Mouse (Mus musculus) bone marrow, adult 2 months (tissue): ENCODE measurements around the gene Prodh2. TPM values are rescaled to one million over a fixed set of nuclear protein-coding genes. Genes with fewer than 3 reads are reported as not detected.

Experiments used
- H3K27ac ChIP-seq: fragments of 200-500 bp; 2 replicates; pipeline ENCODE4 v1.5.1; 2012; ENCODE audit warnings: low read depth, mild to moderate bottlenecking, control low read depth, inconsistent platforms, low read length; ENCODE audit not compliant: control insufficient read depth, poor library complexity, insufficient read depth
- H3K4me1 ChIP-seq: fragments of 200-500 bp; 2 replicates; pipeline ENCODE4 v1.6.1; 2011; ENCODE audit warnings: low read length; ENCODE audit not compliant: control insufficient read depth, insufficient read depth
- H3K4me3 ChIP-seq: fragments of 200-500 bp; replicated peaks from 2 replicates; pipeline ENCODE3; 2011; ENCODE audit warnings: mild to moderate bottlenecking, low read depth, low read length, control low read depth; ENCODE audit not compliant: control insufficient read depth
- CTCF ChIP-seq: fragments of 200-500 bp; IDR thresholded peaks from 2 replicates; pipeline ENCODE4 v1.5.1; 2011; ENCODE audit warnings: low read length, control low read depth; ENCODE audit not compliant: control insufficient read depth, insufficient read depth
- POLR2A ChIP-seq: fragments of 200-500 bp; IDR thresholded peaks from 2 replicates; pipeline ENCODE4 v1.6.1; 2011; ENCODE audit warnings: low read depth, mild to moderate bottlenecking, control low read depth, low read length, borderline replicate concordance; ENCODE audit not compliant: control insufficient read depth
- WGBS: fragments of 180-500 bp; shearing (Covaris S2); methylation state at CpG from one replicate; pipeline ENCODE4 v1.1.7; 2018; 5-methylcytosine and 5-hydroxymethylcytosine counted together
- polyA plus RNA-seq: library from polyadenylated mRNA; stranded (reverse); fragments of >200 nt; gene quantifications from 2 replicates; pipeline ENCODE4 v1.2.4, GENCODE M21; 2011; ENCODE audit warnings: low replicate concordance; ENCODE audit not compliant: missing spikeins, insufficient read depth, insufficient read length

Prodh2 gene
- polyA plus RNA-seq, 1 experiment: 3.1 TPM

DNA sequence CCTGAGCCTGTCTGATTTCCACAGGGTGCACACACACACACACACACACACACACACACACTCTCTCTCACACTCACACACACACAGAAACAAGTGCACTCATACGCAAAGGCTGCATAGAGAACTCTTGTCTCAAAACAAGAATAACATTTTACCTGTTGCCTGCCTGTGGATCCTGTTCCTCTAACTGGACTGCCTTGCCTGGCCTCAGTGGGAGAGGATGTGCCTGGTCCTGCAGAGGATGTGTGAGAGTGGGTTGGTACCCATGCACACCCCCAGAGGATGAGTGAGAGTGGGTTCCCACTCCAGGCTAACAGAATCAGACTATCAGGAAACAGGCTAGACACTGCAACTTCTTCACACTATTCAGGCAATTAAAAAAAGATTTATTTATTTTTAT is 57.2 kb downstream of the Prodh2 start:
- TF ChIP-seq POLR2A (no peak), CTCF (no peak)
- Histone ChIP-seq H3K4me3 (no peak overlapping the region), H3K27ac (no peak overlapping the region), H3K4me1 (no peaks in the 10 kb centered on the region; the same call in 1 of the 2 replicates)
- 89% methylated on average over 1 of the region's 1 CpGs for WGBS

DNA sequence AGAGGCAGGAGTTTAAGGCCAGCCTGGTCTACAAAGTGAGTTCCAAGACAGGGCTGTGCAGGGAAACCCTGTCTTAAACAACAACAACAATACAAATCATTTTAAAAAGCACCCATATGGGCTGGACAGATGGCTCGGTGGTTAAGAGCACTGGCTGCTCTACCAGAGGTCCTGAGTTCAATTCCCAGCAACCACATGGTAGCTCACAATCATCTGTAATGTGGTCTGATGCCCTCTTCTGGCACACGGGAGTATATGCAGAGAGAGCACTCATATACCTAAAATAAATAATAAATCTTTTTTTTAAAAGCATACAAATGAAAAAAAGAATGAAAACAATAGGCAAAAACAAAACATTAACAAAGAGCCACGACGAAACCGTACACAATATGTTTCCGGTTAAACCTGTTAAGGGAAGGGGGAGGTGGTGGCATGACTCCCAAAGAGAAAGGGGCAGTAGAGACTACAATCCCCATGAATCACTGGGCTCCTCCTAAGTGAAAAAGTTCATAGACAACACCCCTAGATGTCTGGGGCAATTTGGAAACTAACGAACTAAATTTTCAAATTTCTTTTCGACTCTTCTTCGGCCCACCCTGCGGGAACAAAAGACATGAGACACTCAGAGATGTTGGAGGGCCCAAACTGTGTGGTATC is 58.2 kb downstream of the Prodh2 start:
- Histone ChIP-seq H3K27ac (peak overlapping the region; percentile 88), H3K4me3 (peak overlapping the region; percentile 90), H3K4me1 (no peaks in the 10 kb centered on the region; the same call in 1 of the 2 replicates)
- TF ChIP-seq CTCF (0 out of 2 replicates have a peak, but pooled peaks have one; percentile 7), POLR2A (no peak)
- under 1% methylated on average over 10 of the region's 10 CpGs for WGBS

DNA sequence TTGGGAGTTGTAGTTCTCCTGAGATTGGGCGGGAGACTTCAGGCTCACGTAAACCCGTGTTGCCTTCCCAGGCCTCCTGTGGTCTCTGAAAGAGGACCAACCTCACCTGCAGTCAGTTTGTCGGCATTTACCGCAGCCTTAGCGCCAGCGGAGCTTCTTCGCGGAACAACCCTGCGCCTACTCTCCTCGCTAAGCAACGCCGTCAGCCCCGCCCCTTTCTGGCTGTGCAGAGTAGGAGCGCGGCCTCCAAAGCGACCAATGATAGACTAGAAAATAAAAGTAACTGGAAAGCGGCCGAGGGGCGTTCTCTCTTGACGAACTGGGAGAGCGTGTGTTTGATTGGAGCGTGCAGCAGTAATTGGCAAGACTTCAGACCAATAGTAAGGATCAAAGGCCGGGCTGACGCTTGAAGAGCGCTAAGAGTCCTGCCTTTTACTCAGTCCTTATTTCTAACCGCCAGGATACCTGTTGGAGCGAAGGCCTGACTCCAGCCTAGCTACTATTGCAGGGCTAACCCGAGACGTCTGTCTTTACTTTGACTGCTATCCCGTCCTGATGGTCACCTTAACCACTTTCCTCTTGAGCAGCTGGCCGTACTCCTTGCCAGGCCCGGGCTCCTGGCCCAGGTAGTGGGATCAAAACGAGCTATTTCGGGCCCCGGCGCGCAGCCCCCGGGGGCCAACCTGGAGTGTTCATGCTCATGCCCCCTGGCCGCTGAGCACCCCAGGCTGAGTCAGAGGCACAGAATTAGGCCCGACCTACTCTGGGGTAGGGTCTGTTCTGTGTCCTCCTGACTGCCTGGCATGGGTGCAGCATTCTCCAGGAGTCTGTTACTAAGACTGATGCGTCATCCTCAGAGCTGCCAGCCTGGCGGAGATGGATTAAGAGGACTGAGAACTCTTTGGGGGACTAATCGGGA is 58.9 kb downstream of the Prodh2 start, which contains the start of the genes Hspb6 and Proser3:
Hspb6 (plus strand) TSS at position 77 of the 919 bp plus-strand sequence.
Proser3 (minus strand) TSS at position 198 of the 919 bp plus-strand sequence.
- peak within 1 kb of the TSS; percentile 88 for H3K27ac ChIP-seq
- TF ChIP-seq CTCF (no peak), POLR2A (peak; percentile 60)
- no peaks in the 10 kb centered on the region; the same call in 1 of the 2 replicates for H3K4me1 ChIP-seq
- under 1% methylated on average over 44 of the region's 44 CpGs for WGBS
- H3K4me3 ChIP-seq: peak within 1 kb of the TSS; percentile 90

DNA sequence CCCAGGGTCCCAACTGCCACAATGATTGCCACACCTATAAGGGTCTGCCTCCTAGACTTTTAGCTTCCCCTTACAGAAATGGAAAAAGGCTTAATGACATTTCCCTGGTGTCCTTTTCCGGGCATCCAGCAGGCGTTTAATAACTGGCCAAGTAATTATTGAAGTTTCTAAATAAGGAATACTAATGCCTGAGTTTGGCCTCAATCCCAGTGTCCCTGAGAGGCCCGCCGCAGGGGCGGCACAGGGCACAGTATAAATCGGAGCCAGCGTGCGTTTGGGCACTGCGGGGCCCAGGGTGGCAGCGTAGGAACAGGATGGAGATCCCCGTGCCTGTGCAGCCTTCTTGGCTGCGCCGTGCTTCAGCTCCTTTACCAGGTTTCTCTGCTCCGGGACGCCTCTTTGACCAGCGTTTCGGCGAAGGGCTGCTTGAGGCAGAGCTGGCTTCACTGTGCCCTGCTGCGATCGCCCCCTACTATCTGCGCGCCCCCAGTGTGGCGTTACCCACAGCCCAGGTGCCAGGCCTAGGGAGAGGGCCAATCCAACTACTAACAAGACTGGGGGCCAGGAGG is 59.7 kb downstream of the Prodh2 start:
- TF ChIP-seq CTCF: no peak
- no peak for TF ChIP-seq POLR2A
- H3K4me1 ChIP-seq: no peaks in the 10 kb centered on the region; the same call in 1 of the 2 replicates
- WGBS: 3% methylated on average over 23 of the region's 23 CpGs
- peak overlapping the region; percentile 80 for H3K27ac ChIP-seq
- peak overlapping the region; percentile 69 for H3K4me3 ChIP-seq

DNA sequence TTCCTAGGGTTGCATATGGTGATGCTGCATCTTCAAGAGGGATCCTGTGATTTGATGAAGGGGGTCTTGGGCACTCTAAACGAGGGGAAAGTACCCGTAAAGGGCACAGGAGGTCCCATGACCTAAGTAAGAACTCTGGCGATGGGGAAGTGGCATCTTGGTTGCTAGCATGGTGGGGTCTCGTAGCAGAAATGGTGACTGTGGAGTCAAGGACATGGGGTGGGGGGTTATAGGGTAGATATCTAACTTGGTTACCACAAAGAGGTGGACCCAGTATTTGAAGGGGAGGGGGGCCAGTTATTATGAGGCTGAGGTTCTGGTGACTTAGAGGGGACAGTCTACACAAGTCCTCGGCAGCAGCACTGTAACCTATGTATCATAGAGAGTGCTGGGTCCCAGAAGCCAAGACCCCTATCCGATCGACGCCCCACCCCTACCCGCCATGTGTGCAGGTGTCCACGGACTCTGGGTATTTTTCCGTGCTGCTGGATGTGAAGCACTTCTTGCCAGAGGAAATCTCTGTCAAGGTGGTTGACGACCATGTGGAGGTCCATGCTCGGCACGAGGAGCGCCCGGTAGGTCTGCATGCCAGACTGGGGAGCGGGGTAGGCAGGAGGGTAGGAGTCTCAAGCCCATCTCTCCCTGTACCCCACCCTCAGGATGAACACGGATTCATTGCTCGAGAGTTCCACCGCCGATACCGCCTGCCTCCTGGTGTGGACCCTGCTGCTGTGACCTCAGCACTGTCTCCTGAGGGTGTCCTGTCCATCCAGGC is 60.6 kb downstream of the Prodh2 start:
- Histone ChIP-seq H3K27ac (no peak overlapping the region), H3K4me1 (peaks cover 1% of the 10 kb centered on the region; the same call in 1 of the 2 replicates), H3K4me3 (peak overlapping the region; percentile 40)
- TF ChIP-seq POLR2A (no peak), CTCF (no peak)
- 78% methylated on average over 22 of the region's 22 CpGs for whole genome bisulfite sequencing

DNA sequence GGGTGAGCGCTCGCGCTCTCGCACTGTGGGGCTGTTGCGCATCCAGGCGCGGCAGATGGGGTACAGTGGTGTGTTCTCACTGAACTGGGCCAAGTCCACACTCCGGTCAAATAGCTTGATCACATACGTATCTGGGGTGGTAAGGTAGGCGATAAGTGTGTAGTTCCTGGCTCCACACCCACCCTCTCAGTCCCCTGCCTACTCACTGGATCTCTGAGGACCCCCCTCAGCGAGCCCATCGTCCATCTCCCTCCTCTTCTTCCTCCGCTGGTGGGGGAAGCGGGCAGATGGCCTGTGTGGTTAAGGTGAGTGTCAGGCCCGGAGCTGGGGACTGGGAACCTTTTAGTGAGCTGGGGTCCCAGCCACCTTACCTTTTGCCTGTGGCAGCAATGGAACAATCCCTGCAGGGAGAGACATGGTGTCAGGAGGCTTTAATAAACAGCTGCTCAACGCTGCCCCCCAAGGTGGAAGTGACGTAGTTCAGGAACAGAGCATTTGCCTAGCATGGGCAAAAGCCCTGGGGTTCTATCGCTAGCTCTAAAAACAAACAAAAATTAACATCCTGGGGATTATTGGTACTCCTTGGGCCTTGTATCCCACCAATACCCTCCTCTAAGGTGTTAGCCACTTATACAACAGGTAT is 63.6 kb downstream of the Prodh2 start:
- WGBS: 92% methylated on average over 18 of the region's 18 CpGs
- H3K4me3 ChIP-seq: no peak overlapping the region
- peaks cover 1% of the 10 kb centered on the region; the same call in 1 of the 2 replicates for H3K4me1 ChIP-seq
- H3K27ac ChIP-seq: no peak overlapping the region
- TF ChIP-seq CTCF (0 out of 2 replicates have a peak, but pooled peaks have one; percentile 23), POLR2A (no peak)

DNA sequence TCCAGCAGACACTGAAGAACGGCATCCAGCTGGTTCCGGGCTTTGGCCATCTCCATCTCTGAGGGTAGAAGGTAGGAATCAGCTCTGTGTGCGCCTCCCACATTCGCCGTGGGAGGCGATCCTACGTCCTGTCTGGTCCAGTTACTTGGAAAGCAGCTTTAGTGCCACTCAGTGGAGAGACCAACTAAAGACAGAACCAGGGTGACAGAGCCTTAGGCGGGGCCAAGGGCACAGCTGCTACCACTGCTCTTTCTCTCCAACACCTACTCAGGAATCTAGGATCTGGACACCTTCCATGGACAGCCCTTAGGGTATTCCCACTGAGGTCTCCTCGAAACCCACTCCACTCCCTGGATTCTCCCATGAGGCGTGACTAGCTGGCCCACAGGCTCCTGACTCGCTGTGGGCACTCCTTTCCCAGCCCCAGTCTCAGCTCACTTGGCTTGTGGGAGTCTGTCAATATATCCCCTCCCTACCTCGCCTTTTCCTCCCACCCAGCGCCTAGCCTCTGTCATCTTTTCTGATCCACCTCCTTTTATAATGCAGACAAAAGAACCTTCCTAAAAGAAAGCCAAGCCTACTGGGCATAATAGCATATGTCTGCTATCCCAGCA is 64.6 kb downstream of the Prodh2 start:
- peaks cover 1% of the 10 kb centered on the region; the same call in 1 of the 2 replicates for H3K4me1 ChIP-seq
- no peak overlapping the region for H3K4me3 ChIP-seq
- TF ChIP-seq POLR2A (no peak), CTCF (no peak)
- 90% methylated on average over 13 of the region's 13 CpGs for WGBS
- H3K27ac ChIP-seq: no peak overlapping the region
